15 mouse cellular contexts compared by ENCODE assay signal in the genomic region with DNA sequence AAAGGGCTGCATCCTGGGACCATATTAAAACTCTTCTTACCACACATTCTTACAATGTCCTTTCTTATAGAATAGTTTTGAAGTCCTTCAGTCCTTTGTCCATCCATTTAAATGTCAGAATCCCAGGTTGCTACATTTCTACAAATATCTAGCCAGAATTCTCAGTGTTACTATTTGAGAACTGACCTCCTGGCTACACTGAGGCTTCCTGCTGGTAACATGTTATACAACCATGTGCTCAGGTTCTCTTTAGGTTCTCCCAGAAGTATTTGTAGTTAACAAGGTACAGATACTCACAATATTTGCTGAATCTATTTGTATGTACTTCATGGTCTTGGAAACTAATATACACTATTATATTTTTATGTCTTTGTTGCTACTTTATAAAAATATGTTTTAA.
DNase-seq lines count a peak whose midpoint lies in the region; ATAC-seq lines count a peak whose summit lies in the region.
"Had no signal": no experiment of that assay in that cellular context is flagged by ENCODE, and none has a peak within 500 bp of the region (broad histone marks: within the 10 kb centered on the region; RNA-seq: fewer than 3 reads in every experiment).

No protein-coding gene starts in this region.

- intact Hi-C loops in left cerebral cortex, postnatal 4 days (cut with DNase I): no loop called here

- DNase-seq in cerebellum, adult 11-12 months: peak; percentile 66
- DNase-seq in cerebellum, adult 8-10 months: peak; percentile 59
- peak; percentile 49 to 79 for DNase-seq in cerebellum, postnatal 14 days
- no peak for DNase-seq in gastrocnemius, postnatal 25 days
- no peak for DNase-seq in left cerebral cortex, postnatal 4 days
- DNase-seq: adrenal gland, postnatal 10 days; gastrocnemius, adult 2 months; gastrocnemius, postnatal 36 days; heart, adult 11 months; kidney, adult 11 months; kidney, adult 9 months had no signal

- ATAC-seq in megakaryocyte-erythroid progenitor cell, adult 5-6 weeks (replicated peaks; ENCODE audit: low FRiP score, low TSS enrichment, poor library complexity, severe bottlenecking): no peak
- ATAC-seq: CD4-positive, CD25-positive, alpha-beta regulatory T cell, adult 4 months; forebrain, embryonic 16.5 days; hindbrain, postnatal 0 days had no signal

Comparison
In these comparisons a context has a peak if more than half of its experiments do, and no peak if none do; other contexts are left out.
1. DNase-seq: peak in cerebellum, adult 11-12 months (single experiment), cerebellum, adult 8-10 months (single experiment) and cerebellum, postnatal 14 days (2 of 2); none in gastrocnemius, postnatal 25 days (single experiment) and left cerebral cortex, postnatal 4 days (single experiment).